Mouse (Mus musculus): ENCODE measurements around the gene Galnt2. TPM values are rescaled to one million over a fixed set of nuclear protein-coding genes. Genes with fewer than 3 reads are reported as not detected.

Galnt2 gene
- polyA plus RNA-seq, 1 experiment from 2014 or later, result 70.0 TPM

- Histone ChIP-seq H3K27me3 (replicated peaks; ENCODE audit: control insufficient read depth, insufficient read depth, low read length) (no peaks in the 10 kb centered on the region), H3K4me3 (ENCODE audit: low read depth, low read length) (no peak overlapping the region), H3K4me2 (ENCODE audit: low read depth, low read length) (no peak overlapping the region), H3K9ac (ENCODE audit: low read depth, low read length) (no peak overlapping the region), H3K36me3 (ENCODE audit: control insufficient read depth, insufficient read depth, low read length) (peaks cover 10% of the 10 kb centered on the region), H3K4me1 (ENCODE audit: control insufficient read depth, insufficient read depth, low read length) (peaks cover 14% of the 10 kb centered on the region), H3K27ac (replicated peaks; ENCODE audit: low read depth, low read length) (no peak overlapping the region), H3K9me3 (ENCODE audit: control insufficient read depth, low read length) (no peaks in the 10 kb centered on the region)
- no peak for ATAC-seq (ENCODE audit: low read depth)
- no peak for DNase-seq (ENCODE audit: low spot score)
- 72% methylated on average over 10 of the region's 11 CpGs for WGBS
Measured at GRCm38 (mm10) chr8:124318612-124319315, 87.6 kb downstream of the Galnt2 start.

- WGBS, result 83% methylated on average over 4 of the region's 4 CpGs
- Histone ChIP-seq H3K9me3 (ENCODE audit: control insufficient read depth, low read length) (no peaks in the 10 kb centered on the region), H3K27me3 (replicated peaks; ENCODE audit: control insufficient read depth, insufficient read depth, low read length) (no peaks in the 10 kb centered on the region), H3K4me1 (ENCODE audit: control insufficient read depth, insufficient read depth, low read length) (peaks cover 11% of the 10 kb centered on the region), H3K36me3 (ENCODE audit: control insufficient read depth, insufficient read depth, low read length) (peaks cover 15% of the 10 kb centered on the region), H3K4me2 (ENCODE audit: low read depth, low read length) (no peak overlapping the region), H3K27ac (replicated peaks; ENCODE audit: low read depth, low read length) (no peak overlapping the region), H3K9ac (ENCODE audit: low read depth, low read length) (no peak overlapping the region), H3K4me3 (ENCODE audit: low read depth, low read length) (no peak overlapping the region)
- no peak for ATAC-seq (ENCODE audit: low read depth)
- no peak for DNase-seq (ENCODE audit: low spot score)
Measured at GRCm38 (mm10) chr8:124319316-124319652, 88.1 kb downstream of the Galnt2 start.

- no peak overlapping the region for H3K9ac ChIP-seq (ENCODE audit: low read depth, low read length)
- H3K36me3 ChIP-seq (ENCODE audit: control insufficient read depth, insufficient read depth, low read length), result peaks cover 35% of the 10 kb centered on the region
- peaks cover 9% of the 10 kb centered on the region for H3K4me1 ChIP-seq (ENCODE audit: control insufficient read depth, insufficient read depth, low read length)
- H3K4me2 ChIP-seq (ENCODE audit: low read depth, low read length), result no peak overlapping the region
- H3K4me3 ChIP-seq (ENCODE audit: low read depth, low read length), result no peak overlapping the region
- H3K27ac ChIP-seq (replicated peaks; ENCODE audit: low read depth, low read length), result peak overlapping the region; percentile 7; the same call in 1 of the 2 replicates
- no peaks in the 10 kb centered on the region for H3K27me3 ChIP-seq (replicated peaks; ENCODE audit: control insufficient read depth, insufficient read depth, low read length)
- ATAC-seq (ENCODE audit: low read depth) (peak; percentile 56; the same call in 1 of the 2 replicates), DNase-seq (ENCODE audit: low spot score) (peak; percentile 31)
- 57% methylated on average over 12 of the region's 12 CpGs for WGBS
- no peaks in the 10 kb centered on the region for H3K9me3 ChIP-seq (ENCODE audit: control insufficient read depth, low read length)
Measured at GRCm38 (mm10) chr8:124321227-124321840, 90.1 kb downstream of the Galnt2 start.

GRCm38 (mm10) chr8:124323356-124323755 is 92.2 kb downstream of the Galnt2 start:
- DNase-seq (ENCODE audit: low spot score), result no peak
- Histone ChIP-seq H3K9me3 (ENCODE audit: control insufficient read depth, low read length) (no peaks in the 10 kb centered on the region), H3K9ac (ENCODE audit: low read depth, low read length) (no peak overlapping the region), H3K4me3 (ENCODE audit: low read depth, low read length) (no peak overlapping the region), H3K36me3 (ENCODE audit: control insufficient read depth, insufficient read depth, low read length) (peaks cover 50% of the 10 kb centered on the region), H3K4me2 (ENCODE audit: low read depth, low read length) (no peak overlapping the region), H3K27ac (replicated peaks; ENCODE audit: low read depth, low read length) (no peak overlapping the region), H3K4me1 (ENCODE audit: control insufficient read depth, insufficient read depth, low read length) (no peaks in the 10 kb centered on the region), H3K27me3 (replicated peaks; ENCODE audit: control insufficient read depth, insufficient read depth, low read length) (no peaks in the 10 kb centered on the region)
- 87% methylated on average over 14 of the region's 14 CpGs for WGBS
- ATAC-seq (ENCODE audit: low read depth), result no peak

- no peaks in the 10 kb centered on the region for H3K4me1 ChIP-seq (ENCODE audit: control insufficient read depth, insufficient read depth, low read length)
- no peak overlapping the region for H3K9ac ChIP-seq (ENCODE audit: low read depth, low read length)
- 72% methylated on average over 7 of the region's 7 CpGs for WGBS
- H3K4me3 ChIP-seq (ENCODE audit: low read depth, low read length), result no peak overlapping the region
- H3K27me3 ChIP-seq (replicated peaks; ENCODE audit: control insufficient read depth, insufficient read depth, low read length), result no peaks in the 10 kb centered on the region
- H3K9me3 ChIP-seq (ENCODE audit: control insufficient read depth, low read length), result no peaks in the 10 kb centered on the region
- H3K4me2 ChIP-seq (ENCODE audit: low read depth, low read length), result no peak overlapping the region
- DNase-seq (ENCODE audit: low spot score) (no peak), ATAC-seq (ENCODE audit: low read depth) (no peak)
- H3K36me3 ChIP-seq (ENCODE audit: control insufficient read depth, insufficient read depth, low read length), result peaks cover 71% of the 10 kb centered on the region
- H3K27ac ChIP-seq (replicated peaks; ENCODE audit: low read depth, low read length), result no peak overlapping the region
Measured at GRCm38 (mm10) chr8:124328259-124328658, 97.1 kb downstream of the Galnt2 start.

GRCm38 (mm10) chr8:124329690-124330089 is 98.5 kb downstream of the Galnt2 start:
- Histone ChIP-seq H3K4me1 (ENCODE audit: control insufficient read depth, insufficient read depth, low read length) (no peaks in the 10 kb centered on the region), H3K4me2 (ENCODE audit: low read depth, low read length) (no peak overlapping the region), H3K27me3 (replicated peaks; ENCODE audit: control insufficient read depth, insufficient read depth, low read length) (no peaks in the 10 kb centered on the region), H3K27ac (replicated peaks; ENCODE audit: low read depth, low read length) (no peak overlapping the region), H3K4me3 (ENCODE audit: low read depth, low read length) (no peak overlapping the region), H3K9ac (ENCODE audit: low read depth, low read length) (no peak overlapping the region), H3K9me3 (ENCODE audit: control insufficient read depth, low read length) (no peaks in the 10 kb centered on the region), H3K36me3 (ENCODE audit: control insufficient read depth, insufficient read depth, low read length) (peaks cover 71% of the 10 kb centered on the region)
- WGBS, result 68% methylated on average over 10 of the region's 10 CpGs
- DNase-seq (ENCODE audit: low spot score), result no peak
- ATAC-seq (ENCODE audit: low read depth), result no peak

- ATAC-seq (ENCODE audit: low read depth), result no peak
- no peak for DNase-seq (ENCODE audit: low spot score)
- Histone ChIP-seq H3K4me1 (ENCODE audit: control insufficient read depth, insufficient read depth, low read length) (no peaks in the 10 kb centered on the region), H3K9ac (ENCODE audit: low read depth, low read length) (no peak overlapping the region), H3K36me3 (ENCODE audit: control insufficient read depth, insufficient read depth, low read length) (peaks cover 71% of the 10 kb centered on the region), H3K4me3 (ENCODE audit: low read depth, low read length) (no peak overlapping the region), H3K27ac (replicated peaks; ENCODE audit: low read depth, low read length) (no peak overlapping the region), H3K27me3 (replicated peaks; ENCODE audit: control insufficient read depth, insufficient read depth, low read length) (no peaks in the 10 kb centered on the region), H3K9me3 (ENCODE audit: control insufficient read depth, low read length) (no peaks in the 10 kb centered on the region), H3K4me2 (ENCODE audit: low read depth, low read length) (no peak overlapping the region)
- 47% methylated on average over 3 of the region's 3 CpGs for WGBS
Measured at GRCm38 (mm10) chr8:124330433-124330832, 99.2 kb downstream of the Galnt2 start.

GRCm38 (mm10) chr8:124331094-124331493 is 99.9 kb downstream of the Galnt2 start:
- 80% methylated on average over 3 of the region's 3 CpGs for WGBS
- no peak for ATAC-seq (ENCODE audit: low read depth)
- peaks cover 72% of the 10 kb centered on the region for H3K36me3 ChIP-seq (ENCODE audit: control insufficient read depth, insufficient read depth, low read length)

GRCm38 (mm10) chr8:124331706-124332105 is 100.5 kb downstream of the Galnt2 start:
- ATAC-seq (ENCODE audit: low read depth) (no peak), DNase-seq (ENCODE audit: low spot score) (no peak)
- no peaks in the 10 kb centered on the region for H3K4me1 ChIP-seq (ENCODE audit: control insufficient read depth, insufficient read depth, low read length)
- no peak overlapping the region for H3K4me2 ChIP-seq (ENCODE audit: low read depth, low read length)
- 70% methylated on average over 11 of the region's 11 CpGs for WGBS
- H3K4me3 ChIP-seq (ENCODE audit: low read depth, low read length), result no peak overlapping the region
- H3K27ac ChIP-seq (replicated peaks; ENCODE audit: low read depth, low read length), result no peak overlapping the region
- H3K9me3 ChIP-seq (ENCODE audit: control insufficient read depth, low read length), result no peaks in the 10 kb centered on the region
- H3K27me3 ChIP-seq (replicated peaks; ENCODE audit: control insufficient read depth, insufficient read depth, low read length), result no peaks in the 10 kb centered on the region
- H3K9ac ChIP-seq (ENCODE audit: low read depth, low read length), result no peak overlapping the region
- peaks cover 72% of the 10 kb centered on the region for H3K36me3 ChIP-seq (ENCODE audit: control insufficient read depth, insufficient read depth, low read length)

More at GRCm38 (mm10) chr8:124331094-124331493, 99.9 kb downstream of the Galnt2 start:
- Histone ChIP-seq H3K4me3 (ENCODE audit: low read depth, low read length) (no peak overlapping the region), H3K9ac (ENCODE audit: low read depth, low read length) (no peak overlapping the region), H3K27me3 (replicated peaks; ENCODE audit: control insufficient read depth, insufficient read depth, low read length) (no peaks in the 10 kb centered on the region), H3K4me1 (ENCODE audit: control insufficient read depth, insufficient read depth, low read length) (no peaks in the 10 kb centered on the region), H3K4me2 (ENCODE audit: low read depth, low read length) (no peak overlapping the region), H3K9me3 (ENCODE audit: control insufficient read depth, low read length) (no peaks in the 10 kb centered on the region), H3K27ac (replicated peaks; ENCODE audit: low read depth, low read length) (no peak overlapping the region)
- DNase-seq (ENCODE audit: low spot score), result no peak
